Mouse (Mus musculus) embryonic stem cell, embryonic (primary cell): ENCODE results near the gene Tsc22d1.

Source experiments
- CTCF ChIA-PET, 4 experiments: fragments of 300-600 bp in 2 of 4; fragments of 350-600 bp in 2 of 4; sonication (Branson Sonifier 250); formaldehyde crosslinking; loops; one replicate each; lab custom pipeline; 2022; ENCODE audit warnings: inconsistent platforms in 2 of 4; lab: Charles Lee
- POLR2A ChIA-PET, 4 experiments: fragments of 300-600 bp in 2 of 4; fragments of 350-600 bp in 2 of 4; sonication (Branson Sonifier 250); formaldehyde crosslinking; loops; one replicate each; lab custom pipeline; 2022; ENCODE audit warnings: antibody characterized with exemption in 4 of 4, inconsistent platforms in 1 of 4; lab: Charles Lee

Tsc22d1 gene

DNA sequence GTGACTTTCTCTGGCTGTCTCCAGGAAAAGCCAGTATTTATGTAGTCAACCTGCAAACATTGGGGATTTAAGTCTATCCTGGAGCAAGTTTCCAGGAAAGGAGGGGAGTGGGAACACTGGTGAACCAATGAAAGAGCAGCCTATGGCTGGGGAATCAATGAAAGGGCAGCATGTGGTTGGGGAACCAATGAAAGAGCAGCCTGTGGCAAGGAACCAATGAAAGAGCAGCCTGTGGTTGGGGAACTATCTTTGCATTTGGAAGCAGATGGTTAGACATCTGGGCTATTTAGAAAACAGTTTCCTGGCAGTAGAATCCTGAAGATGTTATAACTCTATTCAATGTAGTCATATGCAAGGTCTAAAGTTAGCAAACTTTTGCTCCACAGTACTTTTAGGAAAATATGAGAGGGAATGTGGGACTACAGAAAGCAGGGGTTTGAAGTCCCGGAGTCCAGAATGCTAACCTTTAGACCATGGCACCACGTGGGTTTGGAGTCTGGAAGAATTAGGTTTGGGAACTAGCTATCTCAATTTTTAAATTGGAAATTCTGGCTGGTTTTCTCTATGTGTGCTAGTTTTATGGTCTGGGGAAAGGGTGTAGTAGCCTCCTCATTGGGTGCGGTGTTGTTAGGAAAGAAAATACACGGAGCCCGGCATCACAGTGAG, 125.4 kb downstream of the Tsc22d1 start:
- ChIA-PET POLR2A (interaction anchor here in 3 of 4 experiments (1.1 to 8.4 kb wide), 19 partner anchors 8 to 200 kb away, joined by 3 to 80 read pairs (median 6); partner anchors contain the start of gene Serp2 (in 2 of the 3)), CTCF (interaction anchor here in 1 of 4 experiments (0.5 kb wide), 1 partner anchor 20 kb away, joined by 3 read pairs; no protein-coding TSS in a partner anchor)

DNA sequence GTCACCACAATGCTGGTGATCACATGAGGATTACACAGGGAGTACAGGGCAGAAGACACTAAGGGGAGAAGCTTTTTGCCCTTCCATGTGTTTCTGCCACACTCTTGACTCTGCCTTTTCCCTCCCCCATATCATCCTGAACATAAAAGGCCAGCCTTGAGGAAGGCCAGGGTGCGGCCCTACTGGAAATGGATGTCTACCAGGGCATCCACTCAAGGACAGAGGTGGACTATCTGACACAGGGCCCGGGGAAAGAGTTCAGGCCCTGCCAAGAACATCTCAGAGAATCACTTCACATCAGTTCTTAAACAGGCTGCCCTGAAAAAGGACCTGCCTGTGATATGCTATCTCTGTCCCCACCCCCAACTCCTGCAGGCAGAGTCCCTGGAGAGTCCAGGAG, 126.6 kb downstream of the Tsc22d1 start:
- CTCF ChIA-PET: interaction anchor here in 1 of 4 experiments (0.7 to 1.1 kb wide), 2 partner anchors 334 to 402 kb away, joined by 3 to 4 read pairs; no protein-coding TSS in a partner anchor
- POLR2A ChIA-PET: interaction anchor here in 3 of 4 experiments (0.5 to 8.4 kb wide), 29 partner anchors 8 to 722 kb away, joined by 3 to 80 read pairs (median 5); partner anchors contain the start of gene Serp2 (in 2 of the 3)

DNA sequence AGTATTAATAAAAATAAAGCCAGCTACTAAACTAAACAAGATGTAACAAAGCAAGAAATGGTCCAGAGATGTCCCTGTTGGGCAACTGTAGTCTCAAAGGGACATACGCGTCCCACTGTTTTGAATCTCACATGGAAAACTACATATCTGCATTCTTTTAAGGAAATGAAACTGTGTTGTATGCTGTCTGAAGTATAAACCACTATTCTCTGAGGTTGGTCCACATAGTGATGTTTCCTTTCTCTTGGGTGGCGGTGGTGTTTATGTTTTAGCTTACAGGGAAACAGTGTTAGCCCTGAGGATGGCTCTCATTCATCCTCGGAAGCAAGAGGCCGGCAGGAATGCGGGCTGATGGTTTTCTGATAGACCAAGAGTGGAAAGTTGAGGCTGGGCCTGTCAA, 129.4 kb downstream of the Tsc22d1 start:
- CTCF ChIA-PET: no interaction called here

DNA sequence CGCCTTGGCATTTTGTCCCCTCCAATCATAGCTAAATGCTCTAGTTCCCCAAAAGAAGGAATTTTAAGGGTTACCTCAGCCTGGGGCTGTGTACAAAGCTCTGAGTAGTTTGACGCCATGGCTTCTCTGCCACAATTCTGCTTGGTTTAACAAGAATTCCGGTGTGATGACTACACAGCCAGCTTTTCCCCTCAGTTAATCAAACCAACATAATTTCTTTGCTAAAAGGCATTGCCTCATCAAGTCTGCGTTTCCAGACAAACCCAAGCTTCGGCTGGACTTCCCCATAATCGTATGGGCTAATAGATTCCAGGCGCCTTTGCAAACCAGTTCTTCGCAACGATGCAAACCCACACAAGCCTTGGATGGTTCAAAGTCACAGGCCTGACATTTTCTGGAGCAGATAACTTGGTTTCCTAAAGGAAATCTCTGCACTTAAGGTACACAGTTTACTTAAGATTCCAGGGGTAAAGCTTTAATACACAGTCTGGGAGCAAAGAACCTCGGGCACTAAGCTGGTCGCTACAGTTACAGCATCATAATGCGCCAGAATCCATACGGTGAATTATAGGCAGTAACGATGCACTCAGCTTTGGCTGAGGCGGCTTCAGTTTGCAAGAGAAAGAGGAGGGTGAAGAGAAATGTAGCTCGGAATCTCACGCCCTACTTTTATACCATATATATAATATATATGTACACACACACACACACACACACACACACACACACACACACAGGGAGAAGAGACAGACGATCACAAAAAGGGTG, 140.7 kb downstream of the Tsc22d1 start:
- ChIA-PET CTCF (interaction anchor here in 2 of 4 experiments (0.6 kb wide), 2 partner anchors 47 to 259 kb away, joined by 3 to 6 read pairs; no protein-coding TSS in a partner anchor), POLR2A (interaction anchor here (0.6 to 9.0 kb wide), 44 partner anchors 10 to 277 kb away, joined by 3 to 110 read pairs (median 6); no protein-coding TSS in a partner anchor)

More for the DNA sequence above, 129.4 kb downstream of the Tsc22d1 start:
- POLR2A ChIA-PET: interaction anchor here (0.6 to 8.4 kb wide), 10 partner anchors 10 to 197 kb away, joined by 3 to 80 read pairs (median 6); partner anchors contain the start of gene Serp2 (in 1 of the 4)

- POLR2A ChIA-PET: interaction anchor here (0.6 to 9.0 kb wide), 50 partner anchors 9 to 436 kb away, joined by 3 to 110 read pairs (median 6); no protein-coding TSS in a partner anchor
These were observed 141.5 kb downstream of the Tsc22d1 start for GRCm38 (mm10) chr14:76556031-76556851.

DNA sequence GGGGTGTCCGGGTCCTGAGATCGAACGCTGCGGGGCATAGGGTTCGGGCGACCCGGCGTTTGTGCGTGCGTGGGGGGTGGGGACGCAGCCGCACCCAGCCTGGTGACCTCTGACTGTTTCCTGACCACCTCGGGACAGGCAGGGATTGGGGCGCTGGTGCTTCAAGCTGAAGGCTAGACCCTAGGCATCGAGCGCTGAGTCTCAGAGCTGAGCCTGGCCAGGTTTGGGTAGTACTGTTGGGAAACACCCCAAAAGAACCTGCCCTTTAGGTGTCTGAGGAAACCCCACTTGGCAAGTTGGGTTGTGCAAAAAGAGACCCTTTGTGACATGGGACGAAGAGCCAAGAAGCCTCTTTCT, 142.1 kb downstream of the Tsc22d1 start, which contains the start of gene Serp2:
Gene Serp2 (minus strand): TSS at position 38 of the 357 bp plus-strand sequence.
- ChIA-PET CTCF (interaction anchor here in 1 of 4 experiments (0.6 kb wide), 1 partner anchor 60 kb away, joined by 4 read pairs; no protein-coding TSS in a partner anchor), POLR2A (interaction anchor here (0.5 to 9.0 kb wide), 37 partner anchors 8 to 458 kb away, joined by 3 to 110 read pairs (median 6); no protein-coding TSS in a partner anchor)

More at GRCm38 (mm10) chr14:76556031-76556851, 141.5 kb downstream of the Tsc22d1 start:
- CTCF ChIA-PET: interaction anchor here in 1 of 4 experiments (0.6 kb wide), 1 partner anchor 46 kb away, joined by 3 read pairs; no protein-coding TSS in a partner anchor
